Mouse (Mus musculus) MN1 (cell line): ENCODE data around the gene Zfp119b.

Experiments used
- DNase-seq: peaks from one replicate; pipeline ENCODE4 v3.0.0-alpha.2; 2016; ENCODE audit warnings: low spot score

Zfp119b gene

GRCm38 (mm10) chr17:55949400-55949799, at the start of gene Zfp119b:
Gene Zfp119b (minus strand): TSS chr17:55949500.
- no peak for DNase-seq

GRCm38 (mm10) chr17:55996007-55996406, 46.7 kb upstream of the Zfp119b start:
- peak; percentile 57 for DNase-seq

GRCm38 (mm10) chr17:55990278-55990898, 41.1 kb upstream of the Zfp119b start:
- no peak for DNase-seq

GRCm38 (mm10) chr17:55986030-55986961, 37.0 kb upstream of the Zfp119b start, which contains the start of gene Fsd1:
Gene Fsd1 (plus strand): TSS chr17:55986509.
- DNase-seq = peak; percentile 84

GRCm38 (mm10) chr17:55977301-55977700, 28.0 kb upstream of the Zfp119b start:
- DNase-seq = no peak

- DNase-seq = peak; percentile 86
Observed at GRCm38 (mm10) chr17:55976255-55976862, 27.1 kb upstream of the Zfp119b start.

GRCm38 (mm10) chr17:55971453-55971852, 22.2 kb upstream of the Zfp119b start:
- no peak for DNase-seq

- no peak for DNase-seq
Observed at GRCm38 (mm10) chr17:55969966-55970891, 20.9 kb upstream of the Zfp119b start, which contains the start of gene Shd. Gene Shd (plus strand): TSS chr17:55970467.

GRCm38 (mm10) chr17:55969560-55969959, 20.3 kb upstream of the Zfp119b start:
- no peak for DNase-seq

GRCm38 (mm10) chr17:55968210-55968609, 18.9 kb upstream of the Zfp119b start:
- peak; percentile 43 for DNase-seq

GRCm38 (mm10) chr17:55967186-55967585, 17.9 kb upstream of the Zfp119b start:
- DNase-seq = no peak

GRCm38 (mm10) chr17:55964996-55965395, 15.7 kb upstream of the Zfp119b start:
- DNase-seq = no peak

- DNase-seq = no peak
Observed at GRCm38 (mm10) chr17:55964496-55964895, 15.2 kb upstream of the Zfp119b start.

GRCm38 (mm10) chr17:55963171-55963570, 13.9 kb upstream of the Zfp119b start:
- peak; percentile 43 for DNase-seq

GRCm38 (mm10) chr17:55961631-55962030, 12.3 kb upstream of the Zfp119b start:
- no peak for DNase-seq

GRCm38 (mm10) chr17:55960791-55961190, 11.5 kb upstream of the Zfp119b start:
- no peak for DNase-seq

GRCm38 (mm10) chr17:55959946-55960740, 10.8 kb upstream of the Zfp119b start:
- DNase-seq = no peak

- DNase-seq = peak; percentile 99
Observed at GRCm38 (mm10) chr17:55958918-55959728, 9.8 kb upstream of the Zfp119b start, which contains the start of gene Yju2. Gene Yju2 (plus strand): TSS chr17:55959099.

GRCm38 (mm10) chr17:55958584-55958886, 9.2 kb upstream of the Zfp119b start:
- DNase-seq = no peak
